Mouse (Mus musculus): ENCODE data around the gene Hivep1. TPM values are rescaled to one million over a fixed set of nuclear protein-coding genes. Genes with fewer than 3 reads are reported as not detected.

Gene Hivep1
- total and polyA plus RNA-seq, 3 experiments: 2.2 to 15.9 TPM; not detected in 1

DNA sequence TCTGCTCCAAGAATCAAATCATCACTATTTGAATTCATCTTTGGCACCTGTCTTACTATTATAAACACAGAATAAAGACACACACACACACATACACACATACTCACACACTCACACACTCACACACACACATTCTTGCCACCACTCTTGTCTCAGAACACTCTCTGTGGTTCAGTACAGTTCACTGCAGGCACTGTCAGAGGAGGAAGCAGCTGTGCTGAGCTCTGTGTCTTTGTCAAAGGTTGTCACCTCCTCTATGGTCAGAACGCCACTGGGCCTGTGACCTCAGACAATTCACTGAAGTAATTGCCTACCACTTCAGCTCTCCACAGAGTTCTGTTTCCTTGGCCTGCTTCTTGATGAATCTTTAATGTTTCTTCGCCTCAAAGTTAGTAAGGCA is 33.5 kb upstream of the Hivep1 start:
- Histone ChIP-seq H3K4me1 (ENCODE audit: control insufficient read depth in 1 of 2, insufficient read depth in 2 of 2, low read length in 2 of 2) (no peaks in the 10 kb centered on the region), H3K9ac (ENCODE audit: control insufficient read depth, low read depth, low read length, poor library complexity, severe bottlenecking) (no peak overlapping the region), H3K27me3 (ENCODE audit: control insufficient read depth in 1 of 2, insufficient read depth in 2 of 2, low read length in 2 of 2) (no peaks in the 10 kb centered on the region), H3K27ac (ENCODE audit: control insufficient read depth, low read depth, low read length) (no peak overlapping the region), H3K36me3 (ENCODE audit: control insufficient read depth in 1 of 2, insufficient read depth in 2 of 2, low read length in 2 of 2) (no peaks in the 10 kb centered on the region), H3K79me2 (ENCODE audit: control insufficient read depth, insufficient read depth, low read length, poor library complexity) (no peaks in the 10 kb centered on the region), H3K9me3 (replicated peaks; ENCODE audit: insufficient read depth, low read length) (no peaks in the 10 kb centered on the region), H3K4me3 (ENCODE audit: control insufficient read depth in 1 of 2, insufficient read depth in 1 of 2, low read depth in 2 of 2, low read length in 2 of 2) (no peak overlapping the region)
- TF ChIP-seq ETS1 (IDR thresholded peaks at IDR 0.05; ENCODE audit: low read depth, low read length): no peak
- no peak for TF ChIP-seq RCOR1 (IDR thresholded peaks at IDR 0.05; ENCODE audit: low read depth, low read length)
- TF ChIP-seq HCFC1 (IDR thresholded peaks at IDR 0.05; ENCODE audit: low read depth, low read length): no peak
- no peak for TF ChIP-seq MYC (IDR thresholded peaks at IDR 0.05; ENCODE audit: low read depth, low read length)
- no peak for TF ChIP-seq POLR2A (IDR thresholded peaks at IDR 0.05; ENCODE audit: control insufficient read depth in 1 of 2, insufficient read depth in 1 of 2, low read depth in 1 of 2, low read length in 2 of 2, poor library complexity in 1 of 2)
- TF ChIP-seq KAT2A (conservative IDR thresholded peaks at IDR 0.05; ENCODE audit: low read depth, low read length): no peak
- TF ChIP-seq MAZ (IDR thresholded peaks at IDR 0.05; ENCODE audit: low read depth, low read length): no peak
- TF ChIP-seq EP300 (IDR thresholded peaks at IDR 0.05; ENCODE audit: low read depth in 1 of 2, low read length in 2 of 2): no peak
- TF ChIP-seq SMC3 (IDR thresholded peaks at IDR 0.05; ENCODE audit: low read depth, low read length): no peak
- no peak for TF ChIP-seq E2F4 (IDR thresholded peaks at IDR 0.05; ENCODE audit: borderline replicate concordance, low read depth, low read length)
- no peak for TF ChIP-seq TAL1 (IDR thresholded peaks at IDR 0.05; ENCODE audit: low read length)
- TF ChIP-seq CHD1 (IDR thresholded peaks at IDR 0.05; ENCODE audit: low read depth, low read length): no peak
- no peak for TF ChIP-seq MAX (IDR thresholded peaks at IDR 0.05; ENCODE audit: low read length)
- no peak for TF ChIP-seq USF1 (IDR thresholded peaks at IDR 0.05; ENCODE audit: low read depth, low read length)
- no peak for TF ChIP-seq TBP (IDR thresholded peaks at IDR 0.05; ENCODE audit: low read depth, low read length)
- no peak for TF ChIP-seq USF2 (IDR thresholded peaks at IDR 0.05; ENCODE audit: borderline replicate concordance in 1 of 2, insufficient read depth in 1 of 2, low read depth in 1 of 2, low read length in 2 of 2)
- TF ChIP-seq ZMIZ1 (IDR thresholded peaks at IDR 0.05; ENCODE audit: low read depth, low read length): no peak
- no peak for DNase-seq (ENCODE audit: low read depth, low spot score)

- Histone ChIP-seq H3K36me3 (ENCODE audit: control insufficient read depth in 1 of 2, insufficient read depth in 2 of 2, low read length in 2 of 2) (no peaks in the 10 kb centered on the region; a peak in 1 of 4 replicates), H3K79me2 (ENCODE audit: control insufficient read depth, insufficient read depth, low read length, poor library complexity) (no peaks in the 10 kb centered on the region), H3K9me3 (replicated peaks; ENCODE audit: insufficient read depth, low read length) (no peaks in the 10 kb centered on the region), H3K4me3 (ENCODE audit: control insufficient read depth in 1 of 2, insufficient read depth in 1 of 2, low read depth in 2 of 2, low read length in 2 of 2) (no peak overlapping the region), H3K27me3 (ENCODE audit: control insufficient read depth in 1 of 2, insufficient read depth in 2 of 2, low read length in 2 of 2) (no peaks in the 10 kb centered on the region), H3K4me1 (ENCODE audit: control insufficient read depth in 1 of 2, insufficient read depth in 2 of 2, low read length in 2 of 2) (peaks cover 2 to 6% of the 10 kb centered on the region in 2 experiments; a peak in 3 of 4 replicates), H3K9ac (ENCODE audit: control insufficient read depth, low read depth, low read length, poor library complexity, severe bottlenecking) (no peak overlapping the region), H3K27ac (ENCODE audit: control insufficient read depth, low read depth, low read length) (no peak overlapping the region)
- TF ChIP-seq BHLHE40 (IDR thresholded peaks at IDR 0.05; ENCODE audit: borderline replicate concordance, low read depth, low read length) (no peak), ZNF384 (IDR thresholded peaks at IDR 0.05; ENCODE audit: low read depth, low read length) (no peak), TAL1 (IDR thresholded peaks at IDR 0.05; ENCODE audit: low read length) (no peak), ZKSCAN1 (IDR thresholded peaks at IDR 0.05; ENCODE audit: low read depth, low read length) (no peak), E2F4 (IDR thresholded peaks at IDR 0.05; ENCODE audit: borderline replicate concordance, low read depth, low read length) (no peak), MAX (IDR thresholded peaks at IDR 0.05; ENCODE audit: low read length) (0 out of 2 replicates have a peak, but pooled peaks have one; percentile 16), CTCF (IDR thresholded peaks at IDR 0.05 in 2 of 3, conservative IDR thresholded peaks at IDR 0.05 in 1 of 3; ENCODE audit: control insufficient read depth in 1 of 3, insufficient read depth in 1 of 3, low read depth in 2 of 3, low read length in 3 of 3, poor library complexity in 1 of 3, severe bottlenecking in 1 of 3) (no peak)
- no peak for DNase-seq (ENCODE audit: low read depth, low spot score)
Observed at GRCm38 (mm10) chr13:42041203-42041602, 10.6 kb upstream of the Hivep1 start.
